Mouse (Mus musculus) thymus, adult 2 months (tissue): ENCODE measurements around the gene Gm43191. TPM values are rescaled to one million over a fixed set of nuclear protein-coding genes. Genes with fewer than 3 reads are reported as not detected.

Experiments used
- DNase-seq: peaks from one replicate; pipeline ENCODE4 v3.0.0; 2021
- H3K27ac ChIP-seq: fragments of 200-500 bp; 2 replicates; pipeline ENCODE4 v1.5.1; 2012; ENCODE audit warnings: low read length, control low read depth; ENCODE audit not compliant: control insufficient read depth, insufficient read depth
- H3K27me3 ChIP-seq: fragments of 200-500 bp; 2 replicates; pipeline ENCODE4 v1.6.1; 2012; ENCODE audit warnings: mild to moderate bottlenecking, low read length, moderate library complexity, mixed read lengths; ENCODE audit not compliant: control insufficient read depth, insufficient read depth
- H3K36me3 ChIP-seq: fragments of 200-500 bp; 2 replicates; pipeline ENCODE4 v1.6.1; 2012; ENCODE audit warnings: mild to moderate bottlenecking, low read length, moderate library complexity; ENCODE audit not compliant: control insufficient read depth, insufficient read depth
- H3K4me1 ChIP-seq: fragments of 200-500 bp; replicated peaks from 2 replicates; pipeline ENCODE4 v1.6.1; 2012; ENCODE audit warnings: low read length; ENCODE audit not compliant: control insufficient read depth, insufficient read depth
- H3K4me3 ChIP-seq: fragments of 200-500 bp; 2 replicates; pipeline ENCODE4 v1.5.1; 2012; ENCODE audit warnings: mild to moderate bottlenecking, low read length, control low read depth, moderate library complexity; ENCODE audit not compliant: control insufficient read depth, insufficient read depth
- CTCF ChIP-seq: fragments of 200-500 bp; IDR thresholded peaks from 2 replicates; pipeline ENCODE4 v1.5.1; 2012; ENCODE audit warnings: mild to moderate bottlenecking, control low read depth, low read length, moderate library complexity, borderline replicate concordance; ENCODE audit not compliant: control insufficient read depth, poor library complexity, insufficient read depth; ENCODE audit errors: extremely low read depth
- POLR2A ChIP-seq: fragments of 200-500 bp; IDR thresholded peaks from 2 replicates; pipeline ENCODE4 v1.6.1; 2012; ENCODE audit warnings: mild to moderate bottlenecking, low read length, control low read depth, moderate library complexity; ENCODE audit not compliant: control insufficient read depth, poor library complexity, insufficient read depth; ENCODE audit errors: extremely low read depth
- WGBS: fragments of 180-500 bp; shearing (Covaris S2); methylation state at CpG from one replicate; pipeline ENCODE4 v1.1.7; 2018; 5-methylcytosine and 5-hydroxymethylcytosine counted together
- polyA plus RNA-seq: library from polyadenylated mRNA; depleted of rRNA; stranded (reverse); fragments of >200 nt; gene quantifications from 2 replicates; pipeline ENCODE4 v1.2.3, GENCODE M21; 2012

Gm43191 gene
- polyA plus RNA-seq, 1 experiment: not detected

DNA sequence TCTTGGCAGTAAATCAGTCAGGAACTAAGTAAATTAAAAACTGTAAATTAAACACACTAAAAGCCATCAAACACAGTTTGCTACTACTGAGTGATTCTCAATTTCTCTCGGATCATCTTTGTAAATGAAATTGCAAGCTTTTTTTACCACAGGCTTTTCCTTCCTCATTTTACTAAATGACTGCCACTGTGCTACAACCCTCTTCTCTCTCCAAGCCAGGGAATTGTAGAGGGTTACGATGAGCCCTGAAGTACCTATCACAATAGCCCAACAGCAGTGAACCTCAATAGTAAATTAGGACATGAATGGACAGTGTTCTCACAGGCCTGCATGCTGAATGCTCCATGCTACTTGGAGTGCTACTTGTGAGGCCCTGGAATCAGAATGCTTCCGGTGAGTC is 47.0 kb downstream of the Gm43191 start:
- Histone ChIP-seq H3K4me3 (no peak overlapping the region), H3K27ac (no peak overlapping the region), H3K36me3 (peaks cover 47% of the 10 kb centered on the region), H3K27me3 (no peaks in the 10 kb centered on the region), H3K4me1 (no peaks in the 10 kb centered on the region)
- TF ChIP-seq POLR2A (no peak), CTCF (no peak)
- WGBS: 73% methylated on average over 3 of the region's 3 CpGs
- DNase-seq: no peak

DNA sequence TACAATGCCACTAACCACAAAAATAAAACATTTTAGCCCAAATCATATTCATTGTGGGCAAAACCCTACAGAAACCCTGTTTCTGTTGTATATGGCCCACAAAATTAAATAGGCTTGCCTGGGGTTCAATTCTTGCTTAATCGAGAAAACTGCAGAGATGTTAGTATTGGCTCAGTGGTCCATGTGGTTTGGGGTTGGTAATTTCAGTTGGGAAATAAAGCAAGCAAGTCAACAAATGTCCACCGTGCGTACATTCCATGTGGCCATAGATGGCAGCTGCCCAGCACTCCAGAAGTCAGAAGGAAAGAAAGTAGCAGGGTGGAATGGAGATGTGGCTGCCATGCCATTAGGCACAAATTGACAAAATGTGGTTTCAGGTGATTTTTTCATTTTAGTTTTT is 48.1 kb downstream of the Gm43191 start:
- Histone ChIP-seq H3K4me1 (no peaks in the 10 kb centered on the region), H3K27ac (no peak overlapping the region), H3K27me3 (no peaks in the 10 kb centered on the region), H3K4me3 (no peak overlapping the region), H3K36me3 (peaks cover 47% of the 10 kb centered on the region)
- no peak for TF ChIP-seq POLR2A
- TF ChIP-seq CTCF: no peak
- no peak for DNase-seq
- WGBS: 93% methylated on average over 3 of the region's 3 CpGs

DNA sequence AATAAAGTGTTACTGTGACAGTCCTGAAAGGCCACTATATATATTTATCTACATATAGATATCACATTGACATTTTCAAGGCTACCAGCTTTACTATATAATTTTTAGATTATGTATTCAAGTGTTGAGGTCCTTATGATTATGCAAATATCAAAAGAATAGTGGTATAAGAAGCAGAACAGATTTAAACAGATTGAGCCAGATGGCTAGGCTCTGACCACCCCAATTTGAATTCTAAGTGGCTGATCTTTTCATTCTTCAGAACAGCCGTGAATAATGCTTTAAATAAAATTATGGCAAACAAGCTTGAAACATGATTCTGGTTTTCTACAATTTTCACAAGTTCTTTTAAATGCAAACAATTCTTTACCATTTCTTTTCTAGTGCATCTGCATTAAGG is 49.6 kb downstream of the Gm43191 start:
- TF ChIP-seq CTCF (no peak), POLR2A (no peak)
- DNase-seq: no peak
- WGBS: 94% methylated on average over 1 of the region's 1 CpGs
- Histone ChIP-seq H3K4me1 (no peaks in the 10 kb centered on the region), H3K4me3 (no peak overlapping the region), H3K27ac (no peak overlapping the region), H3K27me3 (no peaks in the 10 kb centered on the region), H3K36me3 (peaks cover 43% of the 10 kb centered on the region)

DNA sequence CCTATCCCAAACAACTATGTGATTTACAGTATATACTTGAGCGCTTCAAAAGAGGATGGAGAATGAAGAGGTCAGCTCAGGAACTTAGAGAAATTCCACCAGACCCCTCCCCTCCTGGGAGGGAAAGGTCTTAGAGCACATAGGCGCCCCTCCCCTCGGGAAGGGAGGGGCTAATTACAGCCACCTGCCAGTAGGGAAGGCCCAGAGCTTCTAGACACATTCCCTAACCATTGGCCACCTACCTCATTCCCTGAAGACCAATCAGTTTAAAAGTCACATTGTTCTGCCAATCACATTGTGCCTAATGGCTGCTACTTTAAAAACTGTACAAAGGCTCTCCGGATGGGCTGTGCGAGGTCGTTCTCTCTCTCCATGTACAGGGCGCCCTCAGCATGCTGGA is 58.4 kb downstream of the Gm43191 start:
- H3K27ac ChIP-seq: no peak overlapping the region
- DNase-seq: no peak
- H3K36me3 ChIP-seq: peaks cover 24% of the 10 kb centered on the region
- no peaks in the 10 kb centered on the region for H3K4me1 ChIP-seq
- WGBS: 96% methylated on average over 7 of the region's 7 CpGs
- no peaks in the 10 kb centered on the region for H3K27me3 ChIP-seq
- no peak overlapping the region for H3K4me3 ChIP-seq
- TF ChIP-seq CTCF (no peak), POLR2A (no peak)

DNA sequence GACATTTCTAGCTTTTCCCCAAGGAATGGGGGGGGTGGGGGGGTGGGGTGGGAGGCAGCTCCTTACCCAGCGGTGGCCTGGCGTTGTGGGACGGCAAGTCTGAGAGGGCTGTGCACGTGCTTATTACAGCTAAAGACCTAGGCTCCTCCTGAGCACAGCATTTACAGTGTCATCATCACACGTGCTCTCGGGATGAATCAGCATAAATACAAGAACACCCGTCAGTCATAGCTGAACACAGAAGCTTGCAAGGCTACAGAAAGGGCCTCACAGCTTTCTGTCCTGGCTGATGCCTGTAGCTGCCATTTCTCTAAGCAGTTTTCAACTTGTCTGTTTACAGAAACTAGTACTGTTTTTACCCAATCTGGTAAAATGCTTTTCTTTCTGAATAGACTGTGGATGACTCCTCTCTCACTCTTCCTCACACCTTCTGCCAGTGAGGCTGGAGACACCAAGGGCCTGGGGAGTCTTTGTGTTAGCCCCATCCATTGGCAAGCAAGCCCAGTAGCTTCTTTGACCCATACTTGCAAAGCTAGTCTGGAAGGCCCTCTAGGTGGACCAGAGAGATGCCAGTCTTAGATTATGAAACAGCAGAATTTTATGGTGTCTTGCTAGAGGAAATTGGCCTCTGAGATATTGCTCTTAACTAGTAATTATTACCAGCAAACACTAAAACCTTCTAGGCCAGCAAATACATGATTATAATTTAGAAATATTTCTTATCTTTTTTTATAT is 60.3 kb downstream of the Gm43191 start:
- H3K36me3 ChIP-seq: peaks cover 30% of the 10 kb centered on the region
- 82% methylated on average over 7 of the region's 7 CpGs for WGBS
- no peaks in the 10 kb centered on the region for H3K27me3 ChIP-seq
- no peaks in the 10 kb centered on the region for H3K4me1 ChIP-seq
- TF ChIP-seq CTCF: no peak
- TF ChIP-seq POLR2A: no peak
- no peak for DNase-seq
- H3K27ac ChIP-seq: no peak overlapping the region
- H3K4me3 ChIP-seq: no peak overlapping the region

DNA sequence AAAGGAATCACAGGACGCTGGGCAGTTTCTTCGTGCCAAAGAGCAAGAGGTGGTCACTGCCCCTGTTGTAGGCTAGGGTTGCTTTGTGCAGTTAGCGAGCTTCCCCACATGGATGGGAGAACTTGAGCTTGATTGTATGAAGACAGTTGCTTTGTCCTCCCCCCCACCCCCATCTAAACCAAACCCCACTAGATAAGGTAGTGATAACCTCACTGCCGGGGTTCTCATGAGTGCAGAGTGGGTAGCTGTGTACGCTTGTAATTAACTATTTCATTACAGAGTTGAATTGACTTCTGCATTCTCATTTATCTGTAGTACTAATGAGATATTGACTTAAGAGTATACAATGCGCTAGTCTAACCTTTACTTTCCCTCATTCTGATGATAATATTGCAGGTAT is 62.2 kb downstream of the Gm43191 start:
- no peak overlapping the region for H3K4me3 ChIP-seq
- no peak for DNase-seq
- TF ChIP-seq CTCF (no peak), POLR2A (no peak)
- no peaks in the 10 kb centered on the region for H3K27me3 ChIP-seq
- peaks cover 47% of the 10 kb centered on the region for H3K36me3 ChIP-seq
- no peak overlapping the region for H3K27ac ChIP-seq
- 89% methylated on average over 6 of the region's 6 CpGs for WGBS
- H3K4me1 ChIP-seq: no peaks in the 10 kb centered on the region

DNA sequence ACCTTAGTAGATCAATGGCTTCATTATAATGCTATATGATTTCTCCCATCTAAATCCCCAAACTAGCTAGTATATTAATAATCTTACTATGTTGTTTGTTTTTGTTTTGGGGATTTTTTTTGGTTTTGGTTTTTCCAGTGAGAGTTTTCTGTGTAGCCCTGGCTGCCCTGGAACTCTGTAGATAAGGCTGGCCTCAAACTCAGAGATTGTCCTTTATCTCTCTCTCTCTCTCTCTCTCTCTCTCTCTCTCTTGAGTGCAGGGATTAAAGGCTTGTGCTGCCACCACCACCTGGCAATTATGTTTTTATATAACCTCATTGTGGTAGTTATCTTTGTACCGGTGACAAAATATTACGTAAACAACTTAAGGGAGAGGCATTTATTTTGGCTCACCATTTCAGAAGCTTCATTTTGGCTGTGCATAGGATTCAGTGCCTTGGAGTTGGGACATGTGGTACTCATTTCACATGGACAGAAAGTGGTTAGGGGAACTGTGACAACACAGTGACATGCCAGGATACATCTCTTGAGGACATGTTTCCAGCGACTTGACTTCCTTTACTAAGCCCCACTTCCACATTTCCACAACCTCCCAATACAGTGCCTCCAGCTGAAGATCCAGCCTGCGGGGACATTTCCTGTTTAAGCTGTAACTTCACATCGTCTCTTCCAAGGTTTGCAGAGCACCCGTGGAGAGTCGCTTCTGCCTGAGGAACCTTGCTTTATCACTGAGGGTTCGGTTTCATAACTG is 65.6 kb downstream of the Gm43191 start:
- 97% methylated on average over 8 of the region's 8 CpGs for WGBS
- H3K36me3 ChIP-seq: peaks cover 50% of the 10 kb centered on the region

More for the DNA sequence above, 65.6 kb downstream of the Gm43191 start:
- TF ChIP-seq CTCF (no peak), POLR2A (no peak)
- Histone ChIP-seq H3K27ac (no peak overlapping the region), H3K4me1 (no peaks in the 10 kb centered on the region), H3K4me3 (no peak overlapping the region), H3K27me3 (no peaks in the 10 kb centered on the region)
- no peak for DNase-seq
